In genomic region chr15:82941733-82942132, GRCm38 (mm10) we compare ENCODE assay signal across 13 mouse cellular contexts. TPM values are rescaled to one million over a fixed set of nuclear protein-coding genes. Genes with fewer than 3 reads are reported as not detected.
A peak's percentile ranks its signal among the peaks of the same experiment; 100 is the strongest.
DNase-seq lines count a peak whose midpoint lies in the region; ATAC-seq and TF ChIP-seq lines count a peak whose summit lies in the region.
"Had no signal": no experiment of that assay in that cellular context is flagged by ENCODE, and none has a peak within 500 bp of the region (broad histone marks: within the 10 kb centered on the region; RNA-seq: fewer than 3 reads in every experiment).

No protein-coding gene starts in this region.

- peak; percentile 81 for ATAC-seq in forebrain, postnatal 0 days
- no peak for ATAC-seq in limb, embryonic 14.5 days (ENCODE audit: low FRiP score, low read depth)
- ATAC-seq: Patski had no signal

- no peaks in the 10 kb centered on the region for H3K27me3 ChIP-seq in forebrain, postnatal 0 days (ENCODE audit: insufficient read depth, low read length)
- H3K27me3 ChIP-seq in limb, embryonic 14.5 days (ENCODE audit: control insufficient read depth, insufficient read depth, low read length): no peaks in the 10 kb centered on the region; the same call in 1 of the 2 replicates
- H3K27me3 ChIP-seq in kidney, adult 2 months (replicated peaks; ENCODE audit: control insufficient read depth, insufficient read depth, low read length): no peaks in the 10 kb centered on the region

- WGBS in forebrain, postnatal 0 days: 14% methylated on average over 8 of the region's 8 CpGs
- 43% methylated on average over 8 of the region's 8 CpGs for WGBS in limb, embryonic 14.5 days
- WGBS in kidney, adult 2 months: 78% methylated on average over 8 of the region's 8 CpGs

- no peaks in the 10 kb centered on the region for H3K9me3 ChIP-seq in forebrain, postnatal 0 days (ENCODE audit: low read length)
- H3K9me3 ChIP-seq in limb, embryonic 14.5 days (ENCODE audit: control insufficient read depth, low read length): no peaks in the 10 kb centered on the region

- no peak for TF ChIP-seq CTCF in layer of hippocampus, adult 2 months (conservative IDR thresholded peaks at IDR 0.05)
- TF ChIP-seq CTCF in forebrain, postnatal 0 days (IDR thresholded peaks at IDR 0.05; ENCODE audit: low read depth): no peak
- TF ChIP-seq CTCF in kidney, adult 2 months (conservative IDR thresholded peaks at IDR 0.05; ENCODE audit: insufficient read depth, insufficient read length, low read depth, low read length): no peak

- TF ChIP-seq POLR2A in limb, embryonic 14.5 days (IDR thresholded peaks at IDR 0.05; ENCODE audit: borderline replicate concordance, extremely low read depth, insufficient read depth, insufficient read length): no peak
- TF ChIP-seq POLR2A in kidney, adult 2 months (IDR thresholded peaks at IDR 0.05; ENCODE audit: low read depth, low read length): no peak

- peaks cover 30% of the 10 kb centered on the region for H3K4me1 ChIP-seq in forebrain, postnatal 0 days (ENCODE audit: insufficient read depth)
- H3K4me1 ChIP-seq in limb, embryonic 14.5 days (ENCODE audit: control insufficient read depth, insufficient read depth, low read length): peaks cover 53% of the 10 kb centered on the region
- no peaks in the 10 kb centered on the region for H3K4me1 ChIP-seq in kidney, adult 2 months (ENCODE audit: control insufficient read depth, insufficient read depth, low read length)

- peak overlapping the region; percentile 31 for H3K4me2 ChIP-seq in forebrain, postnatal 0 days (ENCODE audit: low read depth)
- 0 out of 2 replicates have a peak overlapping the region, but pooled peaks have one; percentile 13 for H3K4me2 ChIP-seq in limb, embryonic 14.5 days (replicated peaks; ENCODE audit: low read depth, low read length, severe bottlenecking)

- DNase-seq in layer of hippocampus, adult 2 months (ENCODE audit: low spot score in 2 of 2): peak in 1 of 2 experiments; percentile 67
- DNase-seq in layer of hippocampus, postnatal 25 days (ENCODE audit: extremely low spot score in 1 of 2, low spot score in 1 of 2): no peak
- DNase-seq in forebrain, postnatal 0 days: peak; percentile 78
- DNase-seq in limb, embryonic 14.5 days (ENCODE audit: low spot score): no peak
- peak; percentile 66 for DNase-seq in right cerebral cortex, postnatal 14 days
- DNase-seq in heart, postnatal 10 days: no peak
- DNase-seq in layer of hippocampus, postnatal 36 days: no peak
- no peak for DNase-seq in kidney, adult 2 months
- DNase-seq: heart, adult 11 months; kidney, adult 18-20 months; retina, postnatal 1 day; thymus, adult 2 months had no signal

- H3K9ac ChIP-seq in forebrain, postnatal 0 days: peak overlapping the region; percentile 35
- no peak overlapping the region for H3K9ac ChIP-seq in limb, embryonic 14.5 days (ENCODE audit: low read depth, low read length, severe bottlenecking)

- H3K4me3 ChIP-seq in layer of hippocampus, adult 2 months: no peak overlapping the region
- H3K4me3 ChIP-seq in forebrain, postnatal 0 days (ENCODE audit: low read depth, low read length): no peak overlapping the region
- H3K4me3 ChIP-seq in limb, embryonic 14.5 days (replicated peaks; ENCODE audit: low read length): no peak overlapping the region
- no peak overlapping the region for H3K4me3 ChIP-seq in kidney, adult 2 months (ENCODE audit: insufficient read depth, low read depth, low read length)

- intact Hi-C loops in heart, postnatal 10 days (cut with DNase I): no loop called here

- H3K27ac ChIP-seq in layer of hippocampus, adult 2 months: peak overlapping the region; percentile 58
- H3K27ac ChIP-seq in forebrain, postnatal 0 days (ENCODE audit: low read depth, low read length): peak overlapping the region; percentile 81
- H3K27ac ChIP-seq in limb, embryonic 14.5 days (replicated peaks; ENCODE audit: low read depth, low read length): no peak overlapping the region
- H3K27ac ChIP-seq in kidney, adult 2 months (ENCODE audit: insufficient read depth, low read depth, low read length): no peak overlapping the region

- H3K36me3 ChIP-seq in forebrain, postnatal 0 days (ENCODE audit: insufficient read depth): no peaks in the 10 kb centered on the region; the same call in 1 of the 2 replicates
- no peaks in the 10 kb centered on the region for H3K36me3 ChIP-seq in limb, embryonic 14.5 days (ENCODE audit: control insufficient read depth, insufficient read depth, low read length)
- H3K36me3 ChIP-seq in kidney, adult 2 months (ENCODE audit: control insufficient read depth, insufficient read depth, low read length): no peaks in the 10 kb centered on the region

RNA-seq across cellular contexts. Expression of gene Tcf20, which starts 45.9 kb away (rescaled TPM):
- 100 to 1,000 TPM; 219 to 230 TPM for total RNA-seq in layer of hippocampus, adult 2 months (2021)
- 100 to 1,000 TPM; 213 TPM for total RNA-seq in layer of hippocampus, postnatal 25 days (2021)
- total RNA-seq in forebrain, postnatal 0 days (2014; rRNA removed): 120 and 150 TPM in 2 replicates
- 10.3 and 12.2 TPM in 2 replicates for polyA plus RNA-seq in forebrain, postnatal 0 days (2015; fragmentation: Nextera tagmentation; extraction: Ambion mirVana)
- 28.9 and 29.2 TPM in 2 replicates for polyA plus RNA-seq in limb, embryonic 14.5 days (2012; rRNA removed)
- 14.6 and 16.3 TPM in 2 replicates for polyA plus RNA-seq in limb, embryonic 14.5 days (2014; fragmentation: Nextera tagmentation; extraction: Ambion mirVana)
- 10 to 100 TPM; 60.7 to 67.9 TPM for total RNA-seq in heart, postnatal 10 days (2021)
- 100 to 1,000 TPM; 212 to 230 TPM for total RNA-seq in layer of hippocampus, postnatal 36 days (2021)
- 17.8 and 18.1 TPM in 2 replicates for polyA plus RNA-seq in kidney, adult 2 months (2012; rRNA removed)

Comparison
In these comparisons a context has a peak if more than half of its experiments do, and no peak if none do; other contexts are left out.
1. DNase-seq: peak in forebrain, postnatal 0 days (single experiment) and right cerebral cortex, postnatal 14 days (single experiment); none in layer of hippocampus, postnatal 25 days (0 of 2), limb, embryonic 14.5 days (single experiment), heart, postnatal 10 days (0 of 2), layer of hippocampus, postnatal 36 days (0 of 2) and kidney, adult 2 months (single experiment).
2. H3K27ac ChIP-seq: peak in layer of hippocampus, adult 2 months (single experiment) and forebrain, postnatal 0 days (single experiment); none in limb, embryonic 14.5 days (single experiment) and kidney, adult 2 months (single experiment).